Mouse (Mus musculus) C2C12 (cell line): ENCODE results near the gene Prss33.

Source experiments
- CTCF ChIP-seq: IDR thresholded peaks from one replicate; pipeline ENCODE4 v1.5.1; 2011; ENCODE audit not compliant: control insufficient read depth, insufficient read depth, insufficient read length
- MAX ChIP-seq: IDR thresholded peaks from one replicate; pipeline ENCODE4 v1.6.1; 2011; ENCODE audit warnings: mild to moderate bottlenecking, control low read depth

- TF ChIP-seq CTCF, result no peak
- TF ChIP-seq MAX, result no peak
These were observed 40.5 kb downstream of the Prss33 start for GRCm38 (mm10) chr17:23795323-23795722.
